Mouse (Mus musculus) right cerebral cortex, adult 2 months (tissue): ENCODE data around the gene Olfr849.

ENCODE experiments used
- DNase-seq, 2 experiments: peaks; one replicate each; pipeline ENCODE4 v3.0.0; 2021 to 2022; ENCODE audit warnings: low spot score in 2 of 2

Gene Olfr849

GRCm38 (mm10) chr9:19439966-19440365 lies at the start of gene Olfr849:
TSS of gene Olfr849 (plus strand) at chr9:19440266.
- no peak for DNase-seq

GRCm38 (mm10) chr9:19478148-19478547 lies 38.1 kb downstream of the Olfr849 start, which contains the start of gene Olfr850:
TSS of gene Olfr850 (minus strand) at chr9:19478248.
- no peak for DNase-seq

GRCm38 (mm10) chr9:19492995-19493394 lies 52.9 kb downstream of the Olfr849 start, which contains the start of gene Olfr851:
TSS of gene Olfr851 (plus strand) at chr9:19493295.
- no peak for DNase-seq
